Mouse (Mus musculus): ENCODE measurements around the gene Olfr30. TPM values are rescaled to one million over a fixed set of nuclear protein-coding genes. Genes with fewer than 3 reads are reported as not detected.

Olfr30 gene
- polyA plus RNA-seq (2017; shearing (Covaris generic)): not detected

DNA sequence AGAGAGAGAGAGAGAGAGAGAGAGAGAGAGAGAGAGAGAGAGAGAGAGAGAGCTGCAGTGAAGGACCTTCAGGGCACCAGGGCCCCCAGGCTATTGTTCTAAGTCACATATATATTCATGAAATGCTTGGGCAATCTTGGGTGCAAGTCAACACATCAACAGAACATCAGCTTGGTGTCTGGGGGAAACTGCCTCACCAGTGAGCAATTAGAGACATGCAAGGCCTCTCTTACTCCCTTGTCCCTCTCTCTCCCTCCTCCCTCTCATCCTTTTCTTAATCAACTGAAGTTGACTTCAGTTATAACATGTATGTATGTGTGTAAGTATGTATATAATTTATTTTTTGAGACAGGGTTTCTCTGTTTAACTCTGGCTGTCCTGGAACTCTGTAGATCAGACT, at the start of gene Olfr30:
Gene Olfr30, minus strand, starts transcription at position 101 of the 400 bp plus-strand sequence.

DNA sequence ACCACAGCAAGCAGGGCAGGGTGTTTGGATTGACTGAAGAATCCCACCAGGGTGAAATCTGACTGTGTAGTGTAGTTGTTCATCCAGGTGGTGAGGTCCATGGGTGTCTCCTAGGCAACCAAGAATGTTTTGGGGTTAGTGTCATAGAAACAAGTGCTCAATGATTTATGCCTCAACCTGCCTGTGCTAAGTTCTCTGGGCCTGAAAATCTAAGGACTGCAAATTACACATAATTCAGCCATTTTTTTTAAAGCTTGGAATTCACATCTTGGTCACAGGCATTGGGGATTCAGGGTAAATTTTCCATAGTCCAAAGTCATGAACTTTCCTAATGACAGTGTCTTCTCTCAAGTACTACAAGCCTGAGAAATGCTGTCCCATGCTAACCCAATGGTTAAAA, 40.4 kb upstream of the Olfr30 start, which contains the start of gene Olfr331:
Gene Olfr331, minus strand, starts transcription at position 101 of the 400 bp plus-strand sequence.

DNA sequence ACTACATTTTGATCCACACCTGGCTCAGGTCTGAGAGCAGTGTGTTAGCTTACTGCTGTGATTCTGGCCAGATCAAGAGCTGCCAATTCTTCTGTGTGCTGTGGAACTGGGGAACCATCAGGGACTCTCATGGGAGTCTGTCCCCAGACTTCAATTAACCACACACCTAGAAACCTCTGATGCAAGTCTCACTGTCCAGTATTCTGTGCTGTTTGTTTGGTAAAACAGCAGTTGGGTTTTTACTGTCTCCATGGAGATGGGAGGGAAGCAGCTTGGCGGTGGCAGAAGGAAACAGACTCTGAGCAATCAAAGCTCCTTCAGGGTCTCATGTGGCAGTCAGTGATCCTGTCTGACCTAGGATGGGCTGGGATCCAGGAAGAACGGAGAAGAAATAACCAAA, 30.4 kb upstream of the Olfr30 start, which contains the start of gene Olfr332:
Gene Olfr332, minus strand, starts transcription at position 101 of the 400 bp plus-strand sequence.

DNA sequence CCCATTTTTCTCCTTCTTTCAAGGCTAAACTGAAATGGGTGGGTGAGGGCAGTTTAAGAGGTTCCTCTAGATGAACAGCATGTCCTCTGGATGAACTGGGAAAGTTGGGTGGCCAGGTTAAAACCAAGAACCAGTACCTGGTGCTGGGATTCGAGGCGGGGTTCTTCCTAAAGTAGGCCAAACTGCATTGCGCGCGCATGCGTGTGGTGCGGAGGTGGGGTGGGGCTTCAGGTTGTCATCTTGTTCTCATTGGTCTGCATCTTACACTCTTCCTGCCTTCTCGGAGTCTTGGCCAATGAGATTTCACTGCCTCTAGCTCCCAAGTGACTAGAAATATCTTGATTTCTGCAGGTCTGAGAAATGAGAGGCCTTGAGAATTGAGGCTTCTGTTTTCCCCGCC, 9.3 kb downstream of the Olfr30 start, which contains the start of gene Lypd9:
Gene Lypd9, minus strand, starts transcription at position 165 of the 400 bp plus-strand sequence.

DNA sequence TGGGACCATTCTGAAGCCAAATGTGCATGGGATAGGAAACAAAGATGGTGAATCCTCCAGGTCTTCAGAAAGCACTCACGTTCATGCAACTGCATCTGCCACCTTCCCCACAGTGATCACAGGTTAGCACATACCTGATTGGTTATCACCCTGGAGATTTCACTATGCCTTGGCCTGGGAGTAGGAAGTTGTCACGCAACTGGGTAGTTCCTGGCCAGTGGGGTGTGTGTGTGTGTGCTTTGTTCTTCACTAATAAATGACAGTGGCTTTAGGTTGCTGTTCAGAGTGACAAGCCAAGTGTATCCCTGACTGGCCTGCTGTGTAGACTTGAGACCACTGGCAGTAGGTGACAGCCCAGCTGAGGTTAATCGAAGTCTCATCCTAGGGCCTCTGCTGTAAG, 29.8 kb downstream of the Olfr30 start, which contains the start of gene Gm12253:
Gene Gm12253, plus strand, starts transcription at position 301 of the 400 bp plus-strand sequence.

DNA sequence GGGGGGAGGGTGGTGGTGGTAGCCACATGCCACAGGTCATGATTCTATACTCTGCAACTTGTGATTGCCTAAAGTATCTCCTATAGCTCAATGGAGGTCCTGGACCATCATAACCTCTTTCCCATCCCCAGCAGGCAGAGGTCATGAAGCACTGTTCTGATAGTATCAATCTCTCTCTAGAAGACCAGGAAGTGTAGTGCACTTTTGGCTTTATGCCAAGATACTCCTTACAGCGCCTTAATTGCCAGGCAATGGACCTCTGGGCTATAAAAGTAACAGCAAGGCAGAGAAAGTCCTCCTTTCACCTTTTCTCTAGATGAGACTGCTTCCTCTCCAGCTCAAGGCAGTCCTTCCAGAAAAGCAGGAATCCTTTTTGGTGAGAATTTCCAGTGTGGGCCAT, 41.3 kb downstream of the Olfr30 start, which contains the start of gene 1810065E05Rik:
Gene 1810065E05Rik, plus strand, starts transcription at position 297 of the 400 bp plus-strand sequence.

Other genes with a start within 250 kb of the Olfr30 start
- not detected for gene 4930438A08Rik, start 187.5 kb downstream of the Olfr30 start, polyA plus RNA-seq (2017; shearing (Covaris generic))
- 22.4 TPM for gene Zfp692, start 155.2 kb downstream of the Olfr30 start, polyA plus RNA-seq (2017; shearing (Covaris generic))
- 43.6 TPM for gene Zfp672, start 131.9 kb downstream of the Olfr30 start, polyA plus RNA-seq (2017; shearing (Covaris generic))
- 27.3 TPM for gene Sh3bp5l, start 131.5 kb downstream of the Olfr30 start, polyA plus RNA-seq (2017; shearing (Covaris generic))
- not detected for gene Lypd8, start 83.2 kb downstream of the Olfr30 start, polyA plus RNA-seq (2017; shearing (Covaris generic))
- not detected for gene 1810065E05Rik, start 41.2 kb downstream of the Olfr30 start, polyA plus RNA-seq (2017; shearing (Covaris generic))
- not detected for gene Gm12253, start 29.7 kb downstream of the Olfr30 start, polyA plus RNA-seq (2017; shearing (Covaris generic))
- not detected for gene Lypd9, start 9.3 kb downstream of the Olfr30 start, polyA plus RNA-seq (2017; shearing (Covaris generic))
- gene Olfr332, start 30.3 kb upstream of the Olfr30 start, polyA plus RNA-seq (2017; shearing (Covaris generic)): 0.07 TPM
- not detected for gene Olfr331, start 40.3 kb upstream of the Olfr30 start, polyA plus RNA-seq (2017; shearing (Covaris generic))
- not detected for gene Olfr330, start 72.6 kb upstream of the Olfr30 start, polyA plus RNA-seq (2017; shearing (Covaris generic))
- gene Olfr329-ps, start 84.2 kb upstream of the Olfr30 start, polyA plus RNA-seq (2017; shearing (Covaris generic)): not detected
- gene Olfr328, start 93.4 kb upstream of the Olfr30 start, polyA plus RNA-seq (2017; shearing (Covaris generic)): not detected
- gene Olfr224, start 108.3 kb upstream of the Olfr30 start, polyA plus RNA-seq (2017; shearing (Covaris generic)): not detected
- not detected for gene Olfr325, start 115.5 kb upstream of the Olfr30 start, polyA plus RNA-seq (2017; shearing (Covaris generic))
- gene Olfr324, start 132.8 kb upstream of the Olfr30 start, polyA plus RNA-seq (2017; shearing (Covaris generic)): not detected
- gene 2210407C18Rik, start 153.8 kb upstream of the Olfr30 start, polyA plus RNA-seq (2017; shearing (Covaris generic)): not detected
- not detected for gene Olfr323, start 168.2 kb upstream of the Olfr30 start, polyA plus RNA-seq (2017; shearing (Covaris generic))
- gene Trim58, start 178.2 kb upstream of the Olfr30 start, polyA plus RNA-seq (2017; shearing (Covaris generic)): not detected
- gene Olfr322, start 196.5 kb upstream of the Olfr30 start, polyA plus RNA-seq (2017; shearing (Covaris generic)): not detected
- not detected for gene Olfr320, start 218.8 kb upstream of the Olfr30 start, polyA plus RNA-seq (2017; shearing (Covaris generic))
- gene Olfr319, start 236.9 kb upstream of the Olfr30 start, polyA plus RNA-seq (2017; shearing (Covaris generic)): not detected